Mouse (Mus musculus) urinary bladder, postnatal 4 days (tissue): ENCODE data around the gene Zp3.

Experiments
- DNase-seq, 2 experiments: peaks; one replicate each; pipeline ENCODE4 v3.0.0; 2021 to 2022; ENCODE audit warnings: low spot score in 2 of 2

Gene Zp3

DNA sequence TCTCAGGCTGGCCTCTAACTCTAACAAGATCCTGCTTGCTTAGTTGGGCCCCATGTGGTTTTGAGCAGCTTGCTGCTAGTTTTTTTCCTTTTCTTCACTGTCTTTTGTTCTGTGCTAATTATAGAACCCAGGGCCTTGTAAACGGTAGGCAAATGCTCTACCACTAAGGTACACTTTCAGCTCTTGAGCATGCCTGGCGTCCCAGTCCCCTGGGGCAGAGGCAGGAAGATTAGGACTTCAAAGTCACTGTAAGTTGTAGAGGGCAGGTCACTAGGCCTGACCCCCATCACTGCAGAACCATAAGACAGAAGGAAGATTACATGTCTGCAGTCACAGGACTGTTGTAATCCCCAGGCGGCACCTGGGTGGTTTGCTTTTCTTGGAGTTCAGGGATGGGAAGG is 22.9 kb downstream of the Zp3 start:
- no peak for DNase-seq

DNA sequence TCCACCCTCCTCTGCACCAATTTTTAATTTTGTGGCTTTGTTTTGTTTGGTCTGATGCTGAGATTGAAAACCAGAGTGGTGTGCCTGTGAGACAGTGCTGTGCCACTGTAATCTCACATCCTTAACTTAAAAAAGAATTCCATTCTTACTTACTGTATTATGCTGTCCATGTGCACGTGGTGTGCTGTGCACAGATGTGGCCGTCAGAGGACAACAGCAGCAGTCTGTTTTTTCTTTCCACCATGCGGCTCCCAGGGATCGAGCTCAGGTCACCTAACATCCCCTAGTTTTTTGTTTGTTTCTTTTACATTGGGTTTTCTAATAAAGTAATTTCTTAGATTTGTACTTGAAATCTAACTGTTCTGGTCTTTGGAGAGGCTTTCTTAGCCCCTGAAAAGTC is 24.6 kb downstream of the Zp3 start:
- no peak for DNase-seq

DNA sequence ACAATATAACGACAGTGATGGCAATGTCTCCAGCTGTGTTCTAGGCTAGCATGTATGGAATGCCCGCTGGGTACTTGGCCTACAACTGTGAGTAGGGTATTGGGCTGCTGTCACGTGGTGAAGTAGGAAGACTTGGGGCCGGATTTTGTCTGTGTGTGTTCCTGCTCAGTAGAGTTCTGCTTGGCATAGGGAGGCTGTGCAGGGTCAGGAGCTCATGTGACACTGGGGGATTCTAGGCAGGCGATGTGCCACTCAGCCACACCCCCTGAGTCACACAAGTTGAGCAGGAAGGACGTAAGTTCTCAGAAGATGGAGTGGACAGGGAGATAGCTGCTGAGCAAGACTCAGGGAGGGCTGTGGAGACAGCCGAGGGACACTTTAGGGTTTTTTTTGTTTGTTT is 27.8 kb downstream of the Zp3 start:
- no peak for DNase-seq

DNA sequence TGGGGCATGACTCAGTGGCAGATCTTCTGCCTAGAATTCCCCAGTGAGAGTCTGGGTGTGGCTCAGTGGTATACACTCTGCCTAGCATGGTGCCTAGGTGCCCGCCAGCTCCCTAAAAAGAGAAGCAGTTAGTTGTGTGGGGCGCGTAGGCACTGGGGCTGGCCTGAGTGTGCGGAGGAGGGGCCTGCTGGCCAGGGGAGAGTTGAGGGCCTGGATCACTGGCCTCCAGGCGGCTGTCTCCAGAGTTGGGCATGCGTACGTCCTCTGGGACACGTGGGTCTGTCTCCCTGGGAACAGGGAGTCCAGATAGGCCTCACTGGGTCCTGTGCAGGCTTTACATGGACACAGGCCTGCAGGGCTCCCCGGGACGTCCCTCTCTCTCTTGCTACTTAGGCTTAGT is 35.0 kb downstream of the Zp3 start:
- peak in 1 of 2 experiments; percentile 33 for DNase-seq

DNA sequence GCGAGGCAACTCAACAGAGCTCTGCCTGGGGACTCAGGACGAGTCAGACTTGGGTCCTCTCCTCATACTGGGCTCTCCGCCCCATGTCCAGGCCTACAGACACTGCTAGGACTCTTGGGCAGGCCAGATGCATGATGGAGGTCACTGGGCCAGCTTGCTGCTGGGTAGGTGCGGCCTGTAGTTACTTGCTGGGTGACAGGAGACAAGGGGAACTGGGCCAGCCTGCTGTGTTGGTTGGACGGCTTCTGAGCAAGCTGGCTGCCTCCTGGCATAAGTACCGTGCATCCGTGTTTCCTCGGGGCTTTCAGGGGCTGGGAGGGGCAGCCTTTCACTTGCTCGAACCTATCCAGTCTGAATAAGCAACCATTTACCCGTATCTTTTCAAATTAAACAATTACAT is 35.7 kb downstream of the Zp3 start:
- peak in 1 of 2 experiments; percentile 33 for DNase-seq

DNA sequence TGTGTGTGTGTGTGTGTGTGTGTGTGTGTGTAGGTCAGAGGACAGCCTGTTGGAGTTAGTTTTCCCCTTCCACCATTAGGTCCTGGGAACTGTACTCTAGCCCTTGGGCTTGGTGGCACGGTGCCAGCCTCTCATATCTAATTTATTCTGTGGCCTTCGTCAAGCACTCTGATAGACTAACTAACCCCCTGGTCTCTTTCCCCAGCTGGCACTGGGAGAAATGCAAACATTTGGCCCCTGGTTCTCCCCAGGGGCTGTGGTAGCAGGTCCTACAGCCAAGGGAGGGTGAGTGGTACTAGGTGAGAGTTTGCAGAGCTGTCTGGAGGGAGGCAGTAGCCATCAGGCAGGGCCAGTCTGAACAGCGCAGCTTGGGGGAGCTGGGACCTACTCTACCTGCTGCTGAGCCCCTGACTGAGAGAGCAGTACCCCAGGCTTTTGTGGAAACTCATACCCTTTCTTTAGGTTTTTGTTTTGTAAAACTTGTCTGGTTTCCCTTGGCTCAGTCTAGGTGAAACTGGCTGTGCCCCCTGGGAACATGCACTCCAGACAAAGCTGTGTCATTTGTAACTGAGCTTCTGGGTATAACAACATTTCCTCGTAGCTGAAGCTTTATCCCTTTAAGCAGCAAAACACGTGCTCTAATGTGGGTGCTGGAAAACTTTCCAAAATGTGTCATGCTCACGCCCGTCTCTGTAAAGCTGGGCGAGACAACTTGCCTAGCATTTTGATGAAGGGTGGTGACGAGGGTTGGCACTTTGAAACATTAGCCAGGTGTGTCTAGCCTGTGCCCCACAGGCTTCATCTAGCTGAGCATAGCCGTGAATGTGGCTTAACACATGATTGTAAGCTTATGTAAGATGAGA is 36.3 kb downstream of the Zp3 start:
- no peak for DNase-seq

DNA sequence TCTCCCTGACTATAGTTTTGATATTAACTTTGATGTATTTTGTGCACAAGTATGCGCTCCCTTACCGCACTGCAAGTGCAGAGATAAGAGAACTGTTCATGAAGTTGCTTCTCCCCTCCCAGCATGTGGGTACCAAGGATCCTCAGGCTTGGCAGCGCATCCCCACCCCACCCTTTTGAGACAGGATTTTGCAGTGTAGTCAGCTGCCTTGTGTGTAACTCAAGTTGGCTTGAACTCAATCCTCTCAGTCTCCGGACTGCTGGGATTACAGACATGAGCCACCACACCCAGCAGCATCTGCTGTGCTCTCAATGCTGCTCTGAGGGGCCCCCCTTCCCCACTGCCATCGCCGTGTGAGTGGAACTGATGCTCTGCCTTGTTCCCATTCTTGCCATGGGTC is 37.4 kb downstream of the Zp3 start:
- no peak for DNase-seq

DNA sequence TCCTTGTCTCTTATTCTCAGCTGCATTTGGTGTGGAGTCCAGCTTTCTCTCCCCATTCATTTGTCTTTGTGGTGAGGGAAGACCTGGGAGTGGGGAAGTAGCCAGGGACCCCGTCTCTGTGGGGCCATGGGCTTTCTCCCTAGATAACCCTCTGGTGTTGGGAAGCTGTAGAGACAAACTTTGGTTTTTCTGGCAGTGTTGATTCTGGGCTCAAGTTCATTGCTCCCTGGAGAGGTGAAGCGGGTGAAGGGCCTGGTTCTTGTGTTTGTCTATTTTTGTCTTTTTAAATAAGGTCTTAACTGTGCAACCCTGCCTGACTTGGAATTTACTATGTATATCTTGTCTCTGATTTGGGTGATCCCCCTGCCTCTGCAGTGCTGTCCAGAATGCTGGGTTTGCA is 38.8 kb downstream of the Zp3 start:
- no peak for DNase-seq

DNA sequence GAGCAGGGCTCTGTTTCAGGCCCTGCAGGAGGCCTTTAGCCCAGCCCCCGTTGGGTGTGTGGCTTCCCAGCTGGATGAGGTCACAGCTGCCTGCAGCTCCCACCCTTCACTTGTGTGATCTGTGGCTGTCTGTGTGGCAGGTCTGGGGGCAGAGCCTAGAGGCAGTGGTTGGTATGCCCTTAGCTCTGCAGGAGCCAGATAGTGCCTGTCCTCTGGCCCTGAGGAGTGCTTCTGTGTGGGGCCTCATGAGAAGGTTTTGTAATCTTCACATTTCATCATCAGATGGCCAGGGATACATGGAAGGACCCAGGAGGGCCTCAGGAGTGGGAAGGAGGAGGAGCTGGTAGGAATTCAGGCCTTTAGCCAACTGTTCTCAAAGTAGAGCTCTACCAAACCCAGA is 40.0 kb downstream of the Zp3 start:
- DNase-seq: no peak

DNA sequence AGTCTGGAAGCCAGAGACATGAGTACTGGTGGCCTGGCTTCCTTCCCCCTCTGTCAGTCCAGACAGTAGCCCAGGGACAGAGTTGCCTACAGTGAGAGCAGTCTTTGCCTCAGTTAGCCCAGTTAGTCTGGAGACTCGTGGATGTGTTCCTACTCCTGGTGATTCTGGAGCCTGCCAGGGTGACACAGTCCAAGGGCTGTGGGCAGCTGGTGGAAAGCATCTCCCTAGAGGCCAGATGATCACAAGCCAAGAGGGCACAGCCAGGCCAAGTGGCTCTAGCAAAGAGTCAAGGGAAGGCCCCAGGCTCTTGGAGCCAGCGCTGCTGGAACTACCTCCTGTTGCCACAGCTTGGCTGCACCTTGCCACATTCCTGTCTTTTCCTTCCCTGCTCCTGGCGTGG is 45.8 kb downstream of the Zp3 start:
- DNase-seq: no peak

DNA sequence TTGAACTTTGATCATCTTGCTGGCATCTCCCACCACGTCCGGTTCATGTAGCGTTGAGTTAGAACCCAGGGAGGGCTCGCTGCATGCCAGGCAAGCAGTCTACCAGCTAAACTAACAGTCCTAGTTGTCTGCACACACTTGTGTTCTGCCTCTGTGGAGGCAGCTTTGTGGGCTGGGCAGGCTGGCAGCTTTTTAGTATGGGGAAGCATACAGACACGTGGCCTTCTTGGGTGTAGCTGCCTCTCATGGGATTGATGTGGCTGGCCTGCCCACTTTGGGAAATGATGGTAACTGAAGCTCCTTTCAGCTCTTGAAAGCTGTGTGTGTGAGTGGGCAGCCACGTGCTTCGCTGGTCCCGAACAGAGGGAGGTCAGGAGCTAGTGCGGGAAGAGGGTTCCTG is 47.0 kb downstream of the Zp3 start:
- DNase-seq: no peak

DNA sequence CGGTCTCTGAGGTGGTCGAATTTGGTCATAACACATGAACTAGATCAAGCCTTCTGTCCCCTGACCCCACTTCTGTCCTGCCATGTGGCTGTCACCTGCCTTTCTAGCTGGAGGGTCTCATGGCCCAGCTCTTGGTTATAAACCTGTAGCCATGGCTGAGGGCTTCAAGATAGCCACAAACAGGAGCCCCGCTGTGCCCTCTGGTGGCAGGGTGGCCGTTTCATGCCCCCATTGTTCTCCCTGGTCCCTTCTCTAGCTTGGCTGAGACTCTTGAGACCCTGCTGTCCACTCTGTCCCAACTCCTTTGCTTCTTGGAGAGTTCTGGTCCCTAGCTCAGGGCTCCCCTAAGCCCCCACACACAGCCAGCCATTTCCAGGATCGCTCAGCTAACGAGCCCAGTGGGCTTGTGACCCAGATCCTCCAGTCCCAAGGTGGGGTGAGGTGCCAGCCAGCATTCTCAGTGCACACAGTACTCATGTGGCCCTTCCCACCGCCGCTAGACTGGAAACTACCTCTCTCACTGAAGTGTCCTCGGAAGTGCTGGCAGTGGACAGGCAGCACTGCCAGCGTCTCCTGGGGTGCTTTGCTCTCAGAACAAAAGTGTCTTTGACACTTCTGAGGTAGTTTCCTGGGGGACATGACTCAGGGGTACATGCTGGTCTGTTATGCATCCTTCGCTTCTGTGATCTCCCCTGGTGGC is 47.9 kb downstream of the Zp3 start:
- no peak for DNase-seq

DNA sequence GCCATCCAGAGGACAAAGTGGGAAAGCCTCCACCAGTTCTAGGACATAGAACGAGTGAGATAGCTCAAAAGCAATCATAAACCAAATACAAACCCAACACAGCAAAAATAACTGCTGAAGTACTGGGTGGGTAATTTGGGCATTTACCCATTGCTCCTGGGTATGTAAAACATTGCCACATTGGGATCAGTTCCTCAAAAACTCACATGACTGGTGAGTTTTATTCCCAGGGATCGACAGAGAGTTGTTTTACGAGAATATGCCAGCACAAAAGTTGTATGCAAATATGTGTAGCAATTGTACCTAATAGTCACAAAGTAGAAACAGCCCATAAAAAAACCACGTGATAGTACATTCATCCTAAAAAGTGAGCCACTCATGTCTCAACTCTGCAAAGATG is 55.0 kb downstream of the Zp3 start:
- no peak for DNase-seq

DNA sequence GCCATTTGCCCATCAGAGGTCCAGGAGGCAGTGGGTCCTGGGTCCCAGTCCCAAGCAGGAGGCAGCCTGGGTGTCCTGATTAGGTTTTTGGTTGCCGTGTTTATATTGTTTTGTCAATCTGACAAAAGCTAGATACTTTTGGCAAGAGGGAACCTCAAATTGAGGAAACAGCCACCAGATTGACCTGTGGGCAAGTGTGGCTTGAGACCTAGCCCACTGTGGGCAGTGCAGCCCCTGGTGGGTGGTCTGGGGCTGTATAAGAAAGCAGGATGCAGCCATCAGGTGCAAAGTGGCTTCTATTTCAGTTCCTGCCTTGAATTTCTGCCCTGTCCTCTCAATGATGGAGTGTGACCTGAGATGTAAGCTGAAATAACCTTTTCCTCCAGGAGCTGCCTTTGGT is 55.4 kb downstream of the Zp3 start:
- DNase-seq: no peak

DNA sequence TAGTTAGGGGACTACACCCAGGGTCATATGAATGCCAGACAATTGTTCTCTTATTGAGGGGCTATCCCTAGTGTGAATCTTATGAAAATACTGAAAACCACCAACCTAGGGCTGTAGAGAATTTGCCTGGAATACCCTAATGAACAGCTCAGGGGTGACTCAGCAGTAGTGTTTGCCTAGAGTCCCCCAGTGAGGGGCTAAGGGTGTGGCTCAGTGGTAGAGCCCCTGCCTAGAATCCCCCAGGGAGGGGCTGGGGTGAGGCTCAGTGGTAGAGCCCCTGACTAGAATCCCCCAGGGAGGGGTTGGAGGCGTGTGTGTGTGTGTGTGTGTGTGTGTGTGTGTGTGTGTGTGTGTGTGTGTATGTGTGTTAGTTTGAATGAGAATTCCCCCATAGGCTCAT is 56.8 kb downstream of the Zp3 start:
- no peak for DNase-seq
